Mouse (Mus musculus): ENCODE data around the gene Mapk12.

DNA sequence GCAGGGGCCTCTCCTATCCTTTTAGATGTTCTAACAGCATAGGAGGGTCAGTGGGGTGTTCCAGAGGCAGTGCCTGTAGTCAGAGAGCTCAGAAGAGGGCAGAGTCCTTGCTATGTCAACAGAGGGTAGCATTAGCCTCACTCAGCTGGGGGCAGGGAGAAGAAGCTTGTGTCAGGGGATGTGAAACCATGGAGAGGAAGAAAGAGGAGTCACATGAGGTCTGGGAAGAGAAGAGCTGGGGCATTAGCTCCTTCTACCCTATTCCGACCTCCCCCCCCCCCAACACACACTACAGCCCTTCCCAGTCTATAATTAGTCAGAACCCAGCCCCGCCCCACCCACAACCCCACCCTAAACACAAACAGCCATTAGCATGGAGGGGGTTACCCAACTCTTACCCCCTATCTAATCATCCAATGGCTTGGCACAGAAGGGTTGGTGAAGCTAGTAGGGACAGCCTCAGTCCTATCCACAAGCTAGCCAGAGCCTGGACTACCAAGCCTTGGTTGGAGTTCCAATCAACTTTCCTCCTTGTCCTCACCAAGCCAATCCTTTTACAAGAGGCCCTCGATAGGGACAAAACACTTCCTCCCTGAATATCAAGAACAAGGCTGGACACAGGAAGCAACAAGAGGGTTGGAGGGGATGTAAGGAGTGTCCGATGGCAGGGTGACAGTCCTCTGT lies 37.2 kb upstream of the Mapk12 start:
- TF ChIP-seq GATA1 (IDR thresholded peaks at IDR 0.05; ENCODE audit: borderline replicate concordance, low read length) (no peak), FLI1 (IDR thresholded peaks at IDR 0.05; ENCODE audit: low read length) (no peak)
